Mouse (Mus musculus): Measurements from ENCODE around the gene Ppp1ca. TPM values are rescaled to one million over a fixed set of nuclear protein-coding genes. Genes with fewer than 3 reads are reported as not detected.
A peak's percentile ranks its signal among the peaks of the same experiment; 100 is the strongest.

Ppp1ca gene
- total and polyA plus RNA-seq, 2 experiments from 2014 or later: 510 to 592 TPM

GRCm38 (mm10) chr19:4159049-4159448 is 32.8 kb upstream of the Ppp1ca start:
- H3K9me3 ChIP-seq (ENCODE audit: low read length): no peaks in the 10 kb centered on the region
- no peak for TF ChIP-seq CTCF (IDR thresholded peaks at IDR 0.05)
- H3K4me2 ChIP-seq (ENCODE audit: low read depth, low read length, poor library complexity, severe bottlenecking): no peak overlapping the region
- H3K27me3 ChIP-seq (ENCODE audit: insufficient read depth, low read length): no peaks in the 10 kb centered on the region
- H3K9ac ChIP-seq (replicated peaks; ENCODE audit: low read length, poor library complexity, severe bottlenecking): no peak overlapping the region
- H3K27ac ChIP-seq (ENCODE audit: low read depth, low read length): no peak overlapping the region
- DNase-seq (ENCODE audit: low spot score): no peak
- no peak for ATAC-seq (ENCODE audit: low FRiP score)
- H3K36me3 ChIP-seq (ENCODE audit: insufficient read depth, low read length): peaks cover 53% of the 10 kb centered on the region
- H3K4me3 ChIP-seq (ENCODE audit: low read depth, low read length): no peak overlapping the region
- 98% methylated on average over 8 of the region's 8 CpGs for WGBS
- peaks cover 6% of the 10 kb centered on the region; the same call in 1 of the 2 replicates for H3K4me1 ChIP-seq (ENCODE audit: insufficient read depth, low read length)

DNA sequence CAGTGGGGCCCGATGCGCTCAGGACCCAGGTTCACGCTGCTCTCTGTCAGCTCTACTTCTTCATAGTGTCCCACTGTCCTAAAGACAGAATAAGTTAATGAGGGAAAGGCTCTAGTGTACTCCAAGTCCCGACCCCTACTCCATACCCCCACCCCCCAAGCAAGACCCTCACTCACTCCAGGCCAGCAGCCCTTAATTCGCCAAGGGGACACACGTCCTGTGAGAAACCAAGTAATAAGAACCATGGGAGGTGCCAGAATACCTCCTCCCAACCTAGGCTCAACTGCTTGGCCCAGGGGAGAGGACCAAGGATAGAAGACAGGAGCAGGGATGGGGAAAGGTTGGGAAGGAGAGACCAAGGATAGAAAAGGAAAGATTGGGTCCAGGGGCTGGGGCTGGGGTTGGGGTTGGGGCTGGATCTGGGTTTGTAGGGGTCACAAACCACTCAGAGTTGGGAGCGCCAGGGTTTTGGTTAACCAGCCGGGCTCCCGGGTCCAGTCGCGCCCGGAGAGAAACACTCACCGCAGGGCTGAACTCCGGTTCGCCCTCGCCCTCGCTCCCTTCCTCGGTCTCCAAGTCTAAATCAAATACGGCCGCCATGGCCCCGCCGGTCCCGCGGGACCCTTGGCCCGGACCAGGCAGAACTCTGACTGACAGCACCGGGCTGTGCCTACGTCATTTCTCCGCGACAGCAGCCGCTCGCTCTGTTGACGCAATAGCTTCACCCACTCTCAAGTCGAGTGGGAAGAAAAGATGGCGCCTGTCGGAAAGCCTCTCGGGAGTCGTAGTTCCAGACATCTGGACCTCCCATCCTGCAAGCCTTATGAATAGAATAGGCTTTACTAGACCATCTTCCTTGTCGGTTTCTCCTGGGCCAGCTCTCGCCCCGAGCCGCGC is 29.0 kb upstream of the Ppp1ca start, which contains the start of gene Rps6kb2:
TSS of gene Rps6kb2 (minus strand) at position 709 of the 897 bp plus-strand sequence.
- Histone ChIP-seq H3K9me3 (ENCODE audit: low read length) (no peaks in the 10 kb centered on the region), H3K4me1 (ENCODE audit: insufficient read depth, low read length) (peaks cover 6% of the 10 kb centered on the region; the same call in 1 of the 2 replicates), H3K4me3 (ENCODE audit: low read depth, low read length) (peak within 1 kb of the TSS; percentile 69), H3K27ac (ENCODE audit: low read depth, low read length) (peak within 1 kb of the TSS; percentile 71), H3K27me3 (ENCODE audit: insufficient read depth, low read length) (no peaks in the 10 kb centered on the region), H3K36me3 (ENCODE audit: insufficient read depth, low read length) (peaks cover 32% of the 10 kb centered on the region), H3K4me2 (ENCODE audit: low read depth, low read length, poor library complexity, severe bottlenecking) (peak within 1 kb of the TSS; percentile 91), H3K9ac (replicated peaks; ENCODE audit: low read length, poor library complexity, severe bottlenecking) (peak within 1 kb of the TSS; percentile 76)
- WGBS: 6% methylated on average over 42 of the region's 42 CpGs
- TF ChIP-seq CTCF (IDR thresholded peaks at IDR 0.05): no peak
- ATAC-seq (ENCODE audit: low FRiP score): peak; percentile 86
- peak; percentile 99 for DNase-seq (ENCODE audit: low spot score)

DNA sequence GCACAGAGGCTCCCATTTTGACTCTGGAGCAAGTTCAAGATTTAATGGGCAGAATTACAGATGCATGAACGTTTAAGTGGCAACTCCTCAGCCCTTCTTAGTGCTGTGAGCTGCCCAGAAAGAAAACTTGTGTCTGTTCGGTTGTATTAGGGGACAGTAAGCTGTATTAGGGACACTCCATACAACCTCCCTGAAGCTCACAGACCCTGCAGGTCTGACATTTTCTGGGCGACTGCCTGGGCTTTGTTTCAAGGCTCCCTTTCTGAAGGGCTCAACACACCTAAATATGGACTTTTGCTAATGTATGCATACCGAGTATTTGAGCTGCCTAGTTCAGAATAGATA is 28.4 kb upstream of the Ppp1ca start:
- no peak for TF ChIP-seq CTCF (IDR thresholded peaks at IDR 0.05)
- H3K36me3 ChIP-seq (ENCODE audit: insufficient read depth, low read length): peaks cover 25% of the 10 kb centered on the region
- H3K27me3 ChIP-seq (ENCODE audit: insufficient read depth, low read length): no peaks in the 10 kb centered on the region
- H3K4me1 ChIP-seq (ENCODE audit: insufficient read depth, low read length): peaks cover 6% of the 10 kb centered on the region; the same call in 1 of the 2 replicates
- peak overlapping the region; percentile 29; the same call in 1 of the 2 replicates for H3K9ac ChIP-seq (replicated peaks; ENCODE audit: low read length, poor library complexity, severe bottlenecking)
- peak overlapping the region; percentile 69 for H3K4me3 ChIP-seq (ENCODE audit: low read depth, low read length)
- ATAC-seq (ENCODE audit: low FRiP score) (peak; percentile 1; the same call in 1 of the 2 replicates), DNase-seq (ENCODE audit: low spot score) (no peak)
- peak overlapping the region; percentile 91 for H3K4me2 ChIP-seq (ENCODE audit: low read depth, low read length, poor library complexity, severe bottlenecking)
- 27% methylated on average over 4 of the region's 4 CpGs for WGBS
- H3K27ac ChIP-seq (ENCODE audit: low read depth, low read length): peak overlapping the region; percentile 71
- H3K9me3 ChIP-seq (ENCODE audit: low read length): no peaks in the 10 kb centered on the region

DNA sequence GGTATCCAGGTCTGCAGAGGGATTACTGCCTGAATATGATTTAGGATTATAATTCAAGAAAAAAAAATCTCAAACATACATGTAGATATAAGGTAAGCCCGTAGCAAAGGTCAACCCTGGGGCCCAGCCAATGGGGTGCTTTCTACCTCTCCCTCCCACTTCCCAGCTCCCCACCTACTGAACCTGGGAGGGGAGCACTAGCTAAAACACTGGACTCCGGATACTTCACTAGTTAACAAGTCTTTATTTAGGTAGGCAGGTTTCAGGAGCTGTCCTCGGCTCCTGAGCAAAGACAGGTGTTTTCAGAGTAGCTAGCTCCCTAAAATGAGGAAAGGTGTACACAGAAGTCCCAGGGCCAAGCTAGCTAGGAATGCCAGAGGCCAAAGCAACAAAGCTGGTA is 27.8 kb upstream of the Ppp1ca start:
- H3K27me3 ChIP-seq (ENCODE audit: insufficient read depth, low read length): no peaks in the 10 kb centered on the region
- TF ChIP-seq CTCF (IDR thresholded peaks at IDR 0.05): no peak
- peaks cover 20% of the 10 kb centered on the region for H3K36me3 ChIP-seq (ENCODE audit: insufficient read depth, low read length)
- peaks cover 6% of the 10 kb centered on the region; the same call in 1 of the 2 replicates for H3K4me1 ChIP-seq (ENCODE audit: insufficient read depth, low read length)
- 91% methylated on average over 3 of the region's 3 CpGs for WGBS
- DNase-seq (ENCODE audit: low spot score) (no peak), ATAC-seq (ENCODE audit: low FRiP score) (no peak)
- H3K4me2 ChIP-seq (ENCODE audit: low read depth, low read length, poor library complexity, severe bottlenecking): no peak overlapping the region
- no peak overlapping the region for H3K4me3 ChIP-seq (ENCODE audit: low read depth, low read length)
- no peaks in the 10 kb centered on the region for H3K9me3 ChIP-seq (ENCODE audit: low read length)
- H3K9ac ChIP-seq (replicated peaks; ENCODE audit: low read length, poor library complexity, severe bottlenecking): no peak overlapping the region
- H3K27ac ChIP-seq (ENCODE audit: low read depth, low read length): peak overlapping the region; percentile 71

GRCm38 (mm10) chr19:4164721-4165120 is 27.1 kb upstream of the Ppp1ca start:
- ATAC-seq (ENCODE audit: low FRiP score) (no peak), DNase-seq (ENCODE audit: low spot score) (no peak)
- WGBS: 81% methylated on average over 2 of the region's 2 CpGs
- no peak for TF ChIP-seq CTCF (IDR thresholded peaks at IDR 0.05)
- H3K4me2 ChIP-seq (ENCODE audit: low read depth, low read length, poor library complexity, severe bottlenecking): no peak overlapping the region
- no peak overlapping the region for H3K27ac ChIP-seq (ENCODE audit: low read depth, low read length)
- no peaks in the 10 kb centered on the region for H3K27me3 ChIP-seq (ENCODE audit: insufficient read depth, low read length)
- no peak overlapping the region for H3K4me3 ChIP-seq (ENCODE audit: low read depth, low read length)
- H3K4me1 ChIP-seq (ENCODE audit: insufficient read depth, low read length): peaks cover 6% of the 10 kb centered on the region; the same call in 1 of the 2 replicates
- H3K9ac ChIP-seq (replicated peaks; ENCODE audit: low read length, poor library complexity, severe bottlenecking): no peak overlapping the region
- peaks cover 14% of the 10 kb centered on the region for H3K36me3 ChIP-seq (ENCODE audit: insufficient read depth, low read length)
- no peaks in the 10 kb centered on the region for H3K9me3 ChIP-seq (ENCODE audit: low read length)
